Mouse (Mus musculus) R1 (cell line): ENCODE results near the gene Esrrb.
A peak's percentile ranks its signal among the peaks of the same experiment; 100 is the strongest.

ENCODE experiments used
- DNase-seq: peaks from one replicate; pipeline ENCODE4 v3.0.0-alpha.2; 2018; ENCODE audit warnings: low read depth, low spot score

Esrrb gene

DNA sequence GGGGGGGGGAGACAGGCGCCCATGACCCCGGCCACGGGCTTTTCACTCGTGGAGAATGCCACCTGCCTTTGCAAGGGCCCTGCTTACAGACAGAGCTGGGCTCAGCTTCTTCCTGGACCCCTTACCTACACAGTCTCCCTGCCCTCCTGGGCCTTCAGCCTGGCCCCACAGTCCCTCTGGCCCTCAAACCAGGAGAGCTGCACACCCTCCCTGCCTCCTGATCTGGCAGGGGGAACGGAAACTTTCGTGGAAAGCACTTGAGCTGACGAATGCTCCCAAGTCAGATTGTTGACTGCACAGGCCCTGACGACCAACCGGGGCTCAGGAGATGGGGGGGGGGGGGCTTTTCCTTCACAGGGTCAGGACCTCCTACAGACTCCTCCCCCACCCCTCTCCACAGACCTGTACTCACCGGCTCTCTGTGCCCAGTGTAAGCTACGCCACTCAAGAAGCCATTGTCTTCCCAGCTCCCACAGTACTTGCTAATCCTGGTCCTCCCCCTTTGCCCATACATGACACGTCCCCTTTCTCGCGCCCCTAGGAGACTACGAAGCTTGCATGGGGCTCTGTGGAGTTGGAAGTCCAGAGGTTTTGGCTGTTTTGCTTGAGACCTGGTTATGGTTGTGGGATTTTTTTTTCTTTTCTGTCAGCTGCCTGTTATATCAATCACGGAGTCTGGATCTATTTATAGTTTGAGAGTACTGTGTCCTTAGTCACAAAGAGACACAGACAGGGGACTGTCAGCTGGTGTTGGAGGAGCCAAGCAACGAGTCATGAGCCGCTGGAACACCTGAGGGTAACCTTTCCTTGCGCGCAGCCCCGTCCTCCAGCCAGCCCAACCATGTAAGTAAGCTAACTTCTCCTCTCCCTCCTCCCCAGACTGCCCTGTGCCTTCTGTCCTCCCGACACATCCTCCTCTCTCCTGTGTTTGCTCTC is at the start of gene Esrrb:
TSS of gene Esrrb (plus strand) at position 422 of the 936 bp plus-strand sequence.
- peak; percentile 34 for DNase-seq

DNA sequence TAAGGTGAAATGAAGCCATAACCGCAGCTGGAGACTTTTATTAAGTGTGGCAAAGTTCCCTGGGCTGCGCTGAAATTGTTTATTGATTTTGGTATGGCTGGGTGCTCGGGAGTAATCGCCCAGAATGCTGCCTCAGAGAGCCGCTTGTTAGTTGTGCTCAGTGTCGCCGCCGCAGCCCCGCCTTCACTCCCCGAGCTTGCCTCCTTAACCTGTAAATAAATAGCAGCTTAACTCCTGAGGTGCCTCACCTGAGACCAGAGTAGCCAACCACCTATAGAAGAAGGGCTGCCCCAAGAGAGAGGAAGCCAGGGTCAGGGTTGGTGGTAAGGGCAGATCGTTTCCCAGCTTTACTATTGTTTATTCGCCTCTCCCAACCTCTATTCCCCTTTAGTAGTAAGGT is 40.3 kb upstream of the Esrrb start:
- no peak for DNase-seq

DNA sequence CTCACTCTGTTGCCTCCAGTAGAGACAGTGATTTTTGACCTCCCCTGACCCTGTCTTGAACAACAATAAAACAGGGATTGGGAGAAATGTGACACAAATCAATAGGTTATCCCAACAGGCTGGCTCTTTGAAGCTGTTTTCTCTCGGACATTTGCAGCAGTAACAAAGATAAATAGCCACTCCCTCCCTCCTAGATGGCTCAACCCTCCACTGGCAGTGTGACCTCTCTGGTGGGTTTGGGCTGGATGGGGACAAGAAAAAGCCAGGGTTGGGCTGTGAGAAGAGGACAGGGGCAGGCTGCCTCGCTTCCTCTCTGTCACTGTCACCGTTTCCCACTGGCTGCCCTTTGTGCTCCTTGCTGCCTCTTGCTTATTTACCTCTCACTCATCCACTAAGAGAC is 36.6 kb upstream of the Esrrb start:
- DNase-seq: no peak

DNA sequence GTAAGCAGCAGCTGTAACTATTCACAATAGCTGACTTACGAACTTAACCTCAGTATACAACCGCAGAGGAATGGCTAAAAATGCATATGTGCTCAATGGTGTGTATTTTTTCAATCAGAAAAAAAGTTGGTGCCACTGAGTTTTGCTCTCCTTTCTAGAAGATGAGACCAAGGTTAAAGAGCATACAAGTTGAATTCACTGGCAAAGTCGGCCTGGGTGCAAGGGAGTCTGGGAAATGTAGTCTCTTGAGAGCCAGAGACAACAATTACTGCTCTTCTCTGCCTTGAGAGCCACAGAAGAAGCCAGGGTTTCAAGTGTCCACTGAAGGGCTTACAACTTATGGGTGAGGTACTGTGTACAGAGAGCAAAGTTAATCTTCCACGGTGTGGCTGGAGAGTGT is 31.1 kb upstream of the Esrrb start:
- DNase-seq: peak; percentile 27

DNA sequence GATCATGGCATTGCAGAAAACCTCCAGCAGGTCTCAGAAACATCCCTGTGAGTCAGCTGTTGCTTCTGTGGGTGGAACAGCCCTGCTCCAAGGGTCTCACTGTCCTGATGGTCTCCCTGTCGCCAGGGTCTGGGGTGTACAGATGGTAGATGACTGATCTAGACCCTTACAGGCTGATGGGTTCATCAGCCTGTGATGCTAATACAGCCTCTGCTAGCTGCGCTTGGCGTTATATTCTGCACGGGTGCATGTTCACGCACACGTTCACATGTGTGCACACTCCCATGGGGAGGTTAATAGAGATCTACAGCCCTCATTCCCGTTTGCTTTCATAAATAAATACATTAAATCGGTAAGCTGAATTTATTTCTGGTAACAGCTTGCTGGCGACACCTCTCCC is 30.2 kb upstream of the Esrrb start:
- no peak for DNase-seq

DNA sequence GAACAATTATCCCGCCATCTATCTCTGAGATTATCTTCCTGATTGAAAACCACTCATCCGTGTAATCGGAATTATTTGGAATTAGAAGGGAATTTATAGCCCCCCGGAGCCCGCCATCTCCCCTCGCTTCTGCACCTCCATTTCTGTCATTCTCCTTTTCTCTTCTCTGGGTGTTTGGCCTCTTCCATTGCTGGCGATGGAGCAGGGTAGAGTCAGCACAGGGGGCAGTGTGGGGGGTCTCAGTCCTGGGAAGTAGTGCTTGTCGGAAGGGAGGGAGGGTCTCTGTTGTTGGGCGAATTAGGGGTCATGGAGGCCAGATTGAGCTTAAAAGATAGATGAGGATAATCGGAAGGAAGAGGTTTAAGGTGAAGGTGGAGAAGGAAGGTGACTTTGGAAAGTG is 29.7 kb upstream of the Esrrb start:
- no peak for DNase-seq

DNA sequence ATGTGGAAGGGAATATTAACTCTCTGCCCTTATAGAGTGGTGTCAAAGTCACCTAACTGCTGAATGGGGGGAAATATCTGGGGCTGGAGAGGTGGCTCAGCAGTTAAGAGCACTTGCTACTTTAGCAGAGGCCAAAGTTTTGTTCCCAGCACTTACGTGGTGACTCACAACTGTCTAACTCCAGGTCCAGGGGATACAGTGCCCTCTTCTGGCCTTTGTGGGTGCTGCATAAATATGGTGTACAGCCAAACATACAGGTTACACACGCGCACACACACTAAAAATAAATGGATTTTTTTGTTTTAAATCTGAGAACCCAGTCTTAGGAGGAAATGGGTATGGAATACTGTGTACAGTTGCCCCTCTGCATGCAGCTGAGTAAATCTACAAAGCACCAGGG is 24.7 kb upstream of the Esrrb start:
- peak; percentile 82 for DNase-seq

DNA sequence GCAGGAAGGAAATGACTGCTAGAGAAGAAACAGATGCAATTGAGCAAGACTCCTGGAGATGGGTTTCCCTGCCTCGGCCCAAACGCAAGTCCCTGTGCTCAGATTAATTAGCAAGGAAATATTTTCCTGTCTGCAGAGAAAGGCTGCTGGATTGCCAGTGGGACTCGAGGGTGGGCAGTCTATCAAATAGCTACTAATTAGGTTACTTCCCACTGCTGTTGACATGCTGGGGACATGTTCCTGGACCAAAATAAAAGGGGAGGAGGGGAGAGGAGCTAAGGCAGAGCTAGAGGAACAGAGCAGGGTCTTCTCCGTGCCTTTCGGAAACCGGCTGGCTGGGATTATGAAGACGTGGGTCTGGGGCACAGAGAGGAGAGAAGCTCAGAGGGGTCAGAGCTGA is 24.0 kb upstream of the Esrrb start:
- DNase-seq: no peak

DNA sequence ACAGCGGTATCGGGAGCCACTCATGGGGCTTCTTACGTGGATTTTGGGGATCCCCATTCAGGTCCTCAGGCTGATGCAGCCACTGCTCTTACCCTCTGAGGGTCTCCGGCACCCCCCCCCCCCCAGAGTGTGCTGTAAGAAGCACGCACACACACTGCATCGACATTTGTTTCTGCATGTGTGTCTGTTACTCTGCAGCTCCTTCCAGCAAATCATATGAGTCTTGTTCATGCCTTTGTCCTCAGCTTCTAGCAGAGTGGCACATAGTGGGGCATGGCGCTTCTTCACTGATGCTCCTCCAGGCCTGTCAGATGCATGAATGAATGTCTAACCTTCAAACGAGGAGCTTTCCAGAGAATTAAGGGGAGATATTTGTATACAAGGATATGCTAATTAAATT is 11.4 kb upstream of the Esrrb start:
- no peak for DNase-seq

DNA sequence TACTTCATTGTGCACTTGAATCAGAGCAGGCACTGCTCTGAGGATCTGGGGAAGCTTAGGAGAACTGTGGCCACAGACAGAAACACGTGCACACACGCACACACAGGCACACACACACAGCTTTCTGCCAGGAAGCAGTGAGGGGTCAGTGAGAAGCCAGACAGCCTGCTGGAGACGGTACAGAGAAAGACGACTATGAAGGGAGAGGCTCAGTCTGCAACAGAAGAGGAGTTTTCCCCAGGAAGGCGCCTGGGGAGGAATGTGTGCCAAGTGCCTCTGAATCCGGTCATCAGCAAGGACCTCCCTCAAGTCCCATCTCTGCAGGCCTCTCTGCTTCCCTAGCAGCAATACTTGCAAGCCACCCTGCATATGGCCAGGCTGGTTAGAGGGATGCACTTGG is 1.5 kb upstream of the Esrrb start:
- no peak for DNase-seq

DNA sequence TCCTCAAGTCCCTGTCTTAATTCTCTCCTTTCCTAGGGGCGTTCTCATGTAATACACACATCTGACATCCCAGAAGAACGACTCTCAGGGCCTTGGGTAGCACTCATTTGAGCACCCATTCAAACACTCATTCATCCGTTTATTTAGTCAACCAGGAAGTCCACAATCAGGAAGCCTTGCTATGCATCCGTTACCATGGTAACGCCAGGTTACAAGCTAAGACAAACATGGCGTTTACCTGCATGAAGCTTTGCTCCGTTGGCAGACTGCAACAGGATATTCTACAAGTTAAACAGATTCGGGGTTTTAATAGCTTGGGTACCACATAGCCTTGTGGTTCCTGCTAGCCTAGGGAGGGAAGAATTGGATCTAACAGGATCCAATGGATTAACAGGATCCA is 1.0 kb upstream of the Esrrb start:
- DNase-seq: peak; percentile 65

DNA sequence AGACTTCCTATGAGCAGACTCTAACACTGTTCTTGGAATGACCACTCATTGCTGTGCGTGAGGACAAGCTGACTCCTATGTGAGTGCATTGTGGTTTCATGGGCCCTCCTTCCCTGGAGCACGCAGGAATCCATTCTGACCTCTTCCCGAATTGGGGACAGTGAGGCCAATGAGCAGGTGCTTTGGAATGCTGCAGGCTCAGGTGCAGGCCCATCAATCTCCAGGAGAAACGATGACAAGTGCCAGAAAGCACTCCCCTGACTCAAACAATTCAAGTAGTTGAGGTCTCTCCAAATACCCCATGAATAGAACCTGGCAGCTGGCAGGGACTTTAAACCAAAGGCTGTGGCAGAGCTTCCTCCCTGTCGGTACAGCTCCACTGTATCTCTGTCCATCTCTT is 3.4 kb downstream of the Esrrb start:
- no peak for DNase-seq

DNA sequence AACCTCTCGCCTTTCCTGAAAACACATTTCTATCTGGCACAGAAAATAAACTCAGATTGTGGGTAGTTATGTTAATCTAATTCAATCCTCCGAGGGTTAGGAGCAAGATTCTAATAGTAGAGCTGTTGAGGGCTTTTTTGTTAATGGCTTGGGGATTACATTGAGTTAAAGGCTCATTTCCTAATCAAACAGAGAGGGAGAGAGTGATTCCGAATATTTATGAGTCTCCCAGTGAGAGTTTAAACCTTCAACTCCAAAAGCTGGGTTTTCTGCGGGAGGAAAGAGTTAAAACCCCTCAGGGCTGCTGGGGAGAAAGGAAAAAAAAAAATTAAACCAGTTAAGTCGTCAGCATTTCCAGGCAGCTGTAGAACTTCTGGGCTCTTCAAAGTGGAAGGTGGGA is 3.8 kb downstream of the Esrrb start:
- DNase-seq: no peak

DNA sequence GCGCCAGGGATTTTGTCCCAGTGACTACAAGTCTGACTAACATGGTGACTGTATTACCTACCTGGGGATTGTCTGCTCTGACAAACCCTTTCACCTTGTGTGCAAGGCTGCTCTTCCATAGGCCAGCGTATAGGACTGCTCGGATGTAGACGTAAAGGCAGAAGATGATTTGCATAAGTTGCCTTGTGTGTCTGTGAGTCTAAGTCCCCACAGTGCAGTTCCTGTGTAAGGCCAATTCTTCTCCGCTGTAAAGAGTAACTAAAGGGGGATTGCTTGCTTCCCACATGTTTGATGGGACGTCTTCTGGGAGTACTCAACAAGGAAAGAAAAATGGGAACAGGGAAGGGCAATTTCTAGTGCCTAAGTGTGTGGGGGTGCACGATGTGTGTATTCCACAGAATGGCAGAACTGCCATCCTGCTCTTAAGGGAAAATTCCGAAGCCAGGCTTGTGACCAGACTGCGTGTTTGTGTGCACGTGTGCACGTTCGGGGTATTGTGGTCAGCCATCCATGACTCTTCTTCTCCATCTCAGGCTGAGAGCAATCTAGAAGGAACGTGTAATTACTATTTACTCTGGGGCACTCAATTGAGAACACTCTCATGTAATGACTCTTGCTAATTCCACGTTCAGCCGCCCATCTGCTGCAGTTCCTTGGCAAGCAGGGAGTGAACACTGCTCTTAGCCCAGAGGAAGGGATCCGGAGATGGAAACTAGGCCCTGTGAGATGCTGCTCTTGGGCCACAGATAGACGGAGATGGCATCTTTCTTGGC is 9.9 kb downstream of the Esrrb start:
- no peak for DNase-seq

DNA sequence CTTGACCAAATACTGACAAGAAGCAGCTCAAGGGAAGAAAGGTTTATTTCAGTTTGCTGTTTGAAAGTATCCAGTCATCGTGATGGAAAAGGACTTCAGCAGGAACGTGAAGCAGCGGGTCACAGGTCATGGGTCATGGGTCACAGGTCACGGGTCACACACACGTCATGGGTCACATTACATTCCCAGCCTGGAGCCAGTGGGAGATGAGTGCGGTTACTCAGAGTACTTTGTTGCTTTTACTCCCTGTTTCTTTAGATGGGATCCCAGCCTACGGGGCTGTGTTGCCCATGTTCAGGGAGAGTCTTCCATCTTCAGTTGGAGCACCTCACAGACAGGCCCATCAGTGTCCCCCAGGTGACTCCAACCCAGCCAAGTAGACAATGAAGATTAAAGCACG is 13.4 kb downstream of the Esrrb start:
- DNase-seq: no peak

DNA sequence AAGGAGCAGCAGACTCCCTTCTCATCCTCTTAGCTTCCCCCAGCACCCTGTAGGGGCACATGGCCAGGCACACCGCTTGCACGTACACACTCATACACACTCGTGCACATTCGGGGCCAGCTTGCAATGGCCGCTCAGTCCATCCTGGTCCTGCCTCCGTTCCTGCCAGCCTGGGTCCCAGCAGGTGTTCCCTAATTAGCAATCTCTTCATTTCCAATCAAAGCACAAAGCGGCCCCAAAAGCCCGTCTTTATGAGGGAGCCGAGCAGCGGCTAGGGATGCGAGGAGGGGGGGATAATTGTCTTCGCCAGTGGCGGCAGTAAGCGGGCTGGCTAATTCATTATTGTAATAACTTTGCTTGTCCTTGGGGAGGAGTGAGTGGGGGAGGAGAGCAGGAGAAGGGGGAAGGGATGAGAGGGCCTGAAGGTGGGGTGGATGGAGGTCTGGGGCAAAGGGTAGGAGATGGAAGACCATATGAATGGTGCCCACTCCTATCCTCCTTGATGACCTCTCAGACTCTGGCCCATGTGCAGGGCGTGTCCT is 18.8 kb downstream of the Esrrb start:
- no peak for DNase-seq

DNA sequence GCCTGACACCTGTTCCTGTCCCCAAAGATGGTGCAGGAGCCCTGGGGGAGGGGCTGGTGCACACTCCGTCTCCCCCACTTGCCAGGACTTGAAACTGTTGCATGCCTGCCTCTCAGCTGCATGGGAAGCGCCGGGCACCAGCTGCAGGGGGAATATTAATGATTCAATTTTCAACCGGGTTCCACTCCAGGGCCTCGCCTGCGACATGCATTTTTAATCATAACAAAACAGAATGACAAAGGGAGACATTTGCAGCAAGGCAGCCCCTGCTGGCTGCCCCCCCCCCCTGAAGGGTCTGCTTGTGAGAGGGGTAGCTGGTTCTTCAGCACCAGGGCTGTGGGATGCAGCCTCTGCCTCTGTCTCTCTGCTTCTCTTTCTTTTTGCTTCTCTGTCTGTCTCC is 22.9 kb downstream of the Esrrb start:
- no peak for DNase-seq

DNA sequence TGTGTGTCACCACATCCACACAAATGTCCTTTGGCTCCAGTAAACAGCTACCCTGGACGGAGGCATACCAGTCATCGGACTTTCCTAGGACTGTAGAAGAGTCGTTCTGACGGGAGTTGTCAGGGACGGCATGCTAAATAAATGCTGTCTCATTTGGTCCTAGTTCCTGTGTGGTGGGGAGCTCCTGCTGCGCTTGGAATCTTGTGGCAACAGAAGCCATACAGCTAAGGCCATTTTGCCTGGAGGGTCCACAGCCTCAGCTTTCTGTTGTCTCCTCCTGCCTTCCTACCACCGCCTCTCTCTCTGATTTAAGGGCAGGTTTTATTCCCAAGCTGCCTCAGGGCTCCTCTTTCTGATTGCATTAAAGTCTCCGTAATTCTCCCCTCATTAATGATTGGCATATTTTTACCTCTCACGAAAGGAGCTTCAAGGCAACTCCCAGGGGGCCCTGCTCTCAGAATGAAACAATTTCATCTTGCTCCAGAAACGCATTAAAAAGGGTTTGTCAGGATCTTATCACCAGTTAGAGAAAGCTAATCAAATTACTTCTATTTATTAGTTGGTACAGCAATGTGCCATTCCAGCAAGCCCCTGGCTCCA is 26.9 kb downstream of the Esrrb start:
- DNase-seq: peak; percentile 69

DNA sequence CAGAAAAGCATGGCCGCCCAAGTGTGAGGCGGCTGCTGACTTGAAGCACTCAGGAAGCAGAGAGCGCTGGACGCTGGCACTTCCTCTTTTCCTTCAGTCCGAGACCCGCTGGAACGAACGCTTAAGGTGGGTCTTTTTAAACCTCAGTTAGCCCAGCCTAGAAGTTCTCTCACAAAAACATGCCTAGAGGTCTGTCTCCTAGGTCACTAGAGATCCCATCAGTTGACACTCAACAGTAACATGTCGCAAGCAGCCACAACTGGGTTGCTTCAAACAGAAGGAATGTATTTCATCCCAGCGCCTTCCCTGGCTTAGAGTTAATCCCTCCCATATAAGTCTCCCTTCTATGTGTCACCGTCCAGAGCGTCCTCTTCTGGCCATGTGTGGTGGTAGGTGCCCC is 33.9 kb downstream of the Esrrb start:
- DNase-seq: peak; percentile 36

DNA sequence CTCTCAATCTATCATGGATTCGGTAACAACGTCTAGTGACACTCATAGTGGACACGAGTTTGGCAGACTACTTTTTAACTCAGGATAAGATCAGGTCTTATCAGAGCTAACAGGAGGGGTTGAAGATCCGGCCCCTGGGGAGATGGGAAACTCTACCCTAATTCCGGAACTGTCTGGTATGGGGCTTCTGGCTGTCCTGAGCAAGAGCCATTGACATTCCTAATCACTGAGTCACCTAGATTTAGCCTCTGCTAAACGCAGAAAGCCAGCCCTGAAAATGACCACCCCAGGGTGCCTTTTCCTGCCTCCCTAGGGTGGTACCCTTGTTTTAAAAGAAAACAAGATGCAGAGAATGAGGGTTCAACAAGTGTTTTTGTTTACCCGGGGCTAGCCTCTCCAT is 34.4 kb downstream of the Esrrb start:
- peak; percentile 87 for DNase-seq

DNA sequence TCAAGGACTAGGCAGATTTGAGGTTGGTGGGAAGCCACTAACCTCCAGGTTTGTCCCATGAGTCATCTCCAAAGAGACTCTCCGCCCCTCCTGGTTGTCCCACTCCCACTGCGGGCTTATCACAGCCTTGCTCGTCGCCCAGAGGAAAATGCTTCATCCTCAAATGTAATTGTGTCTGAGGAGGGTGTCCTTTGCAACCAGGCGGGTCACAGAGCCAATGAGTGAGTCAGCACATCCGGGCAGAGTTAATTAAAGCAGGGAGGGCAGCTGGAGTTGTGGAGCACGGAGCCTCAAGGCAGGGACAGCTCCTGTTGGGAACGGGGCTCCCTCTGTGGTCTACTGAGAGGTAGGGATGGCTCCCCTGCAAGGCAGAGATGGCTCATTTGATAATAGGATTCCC is 37.8 kb downstream of the Esrrb start:
- peak; percentile 39 for DNase-seq

DNA sequence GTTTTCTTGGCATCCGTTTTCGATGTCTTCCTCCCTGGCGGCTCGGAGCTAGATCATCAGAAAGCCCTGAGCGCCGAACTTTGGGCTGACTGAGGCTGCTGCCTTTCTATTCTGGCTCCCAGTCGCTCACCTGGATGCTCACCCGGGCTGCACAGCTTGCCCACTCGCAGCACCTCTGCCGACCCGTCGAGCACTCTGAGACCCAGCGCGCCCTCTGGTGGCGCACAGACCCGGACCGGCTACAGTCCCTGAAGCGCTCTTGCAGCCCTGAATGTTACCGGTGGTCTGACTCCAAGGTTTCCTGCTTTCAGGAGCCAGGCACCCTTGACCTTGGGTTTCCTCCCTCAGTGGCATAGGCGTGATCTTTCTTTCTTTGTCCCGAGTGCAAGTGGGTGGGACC is 41.8 kb downstream of the Esrrb start:
- DNase-seq: peak; percentile 81
